Mouse (Mus musculus) embryo, embryonic 11.5 days (tissue): ENCODE data around the gene Gpr179.

Experiments
- DNase-seq: peaks from one replicate; pipeline ENCODE4 v3.0.0-alpha.2; 2012; ENCODE audit warnings: low read depth, low spot score

The Gpr179 gene

DNA sequence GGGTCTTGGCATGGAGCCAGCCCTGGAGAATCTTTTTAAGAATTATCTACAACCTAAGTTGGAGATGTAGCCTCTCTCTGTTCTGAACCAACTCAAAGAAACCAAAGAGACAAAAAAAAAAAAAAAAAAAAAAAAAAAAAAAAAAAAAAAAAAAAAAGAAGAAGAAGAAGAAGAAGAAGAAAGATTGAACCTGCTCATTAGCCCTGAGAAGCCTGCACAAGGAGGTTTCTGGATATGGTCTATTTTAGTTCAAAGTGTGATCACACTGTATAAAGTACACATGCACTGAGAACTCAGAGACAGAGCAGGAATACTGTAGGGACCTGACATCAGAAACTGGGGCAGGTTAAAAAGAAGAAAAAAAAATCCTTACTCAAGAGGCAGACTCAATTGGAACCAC lies 64.2 kb downstream of the Gpr179 start:
- DNase-seq = no peak

DNA sequence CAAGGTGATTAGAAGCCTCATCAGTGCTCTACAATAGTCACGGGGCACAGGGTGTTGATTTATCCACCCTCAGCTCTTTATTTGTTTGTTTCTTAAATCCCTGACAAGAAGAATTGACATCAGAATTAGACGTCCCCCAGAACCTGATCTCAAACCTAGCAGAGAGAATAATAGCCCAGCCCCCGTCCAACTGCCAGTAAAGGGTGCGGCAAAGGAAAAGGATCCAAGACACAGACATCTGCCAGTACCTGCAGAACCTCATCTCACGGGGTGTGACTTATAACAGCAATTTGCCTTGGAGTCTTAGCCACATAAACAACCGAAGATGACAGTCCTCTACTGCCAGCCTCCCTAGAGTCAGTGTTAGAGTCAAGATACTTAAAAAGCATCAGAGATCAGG lies 64.9 kb downstream of the Gpr179 start:
- DNase-seq = no peak

DNA sequence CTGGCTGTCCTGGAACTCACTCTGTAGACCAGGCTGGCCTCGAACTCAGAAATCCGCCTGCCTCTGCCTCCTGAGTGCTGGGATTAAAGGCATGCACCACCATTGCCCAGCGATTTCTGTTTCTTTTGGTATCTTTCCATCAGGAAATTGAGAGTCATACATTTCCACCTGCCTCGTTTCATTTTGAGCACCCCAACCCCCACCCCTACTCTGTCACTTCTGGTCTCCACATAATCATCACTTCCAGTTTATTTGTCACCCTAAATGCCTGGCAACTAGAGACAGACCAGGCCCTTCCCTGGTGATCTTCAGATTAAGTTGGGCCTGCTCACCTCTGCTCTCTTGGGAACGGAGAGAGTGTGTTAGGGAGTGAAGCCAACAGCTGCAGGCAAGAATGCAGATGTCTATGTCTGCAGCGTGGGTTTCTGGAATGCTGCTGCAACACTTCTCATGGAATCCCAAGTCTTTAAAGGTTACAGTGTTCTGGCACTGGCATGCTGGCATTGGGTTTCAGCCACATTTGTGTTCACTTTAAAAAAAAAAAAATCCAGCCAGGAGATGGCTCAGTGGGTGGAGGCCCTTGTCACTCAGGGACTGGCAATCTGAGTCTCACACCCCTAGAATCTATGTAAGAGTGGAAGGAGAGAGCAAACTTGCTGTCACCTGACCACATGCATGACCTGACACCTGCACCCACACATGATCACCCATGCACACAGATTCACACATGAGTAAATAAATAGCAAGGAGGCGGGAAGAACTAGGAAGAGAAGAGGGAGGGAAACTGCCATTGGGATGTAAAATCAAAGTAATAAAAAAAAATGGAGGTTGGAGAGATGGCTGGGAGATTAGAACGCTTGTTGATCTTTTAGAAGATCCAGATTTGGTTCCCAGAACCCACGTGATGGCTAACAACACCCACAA lies 65.8 kb downstream of the Gpr179 start:
- no peak for DNase-seq

DNA sequence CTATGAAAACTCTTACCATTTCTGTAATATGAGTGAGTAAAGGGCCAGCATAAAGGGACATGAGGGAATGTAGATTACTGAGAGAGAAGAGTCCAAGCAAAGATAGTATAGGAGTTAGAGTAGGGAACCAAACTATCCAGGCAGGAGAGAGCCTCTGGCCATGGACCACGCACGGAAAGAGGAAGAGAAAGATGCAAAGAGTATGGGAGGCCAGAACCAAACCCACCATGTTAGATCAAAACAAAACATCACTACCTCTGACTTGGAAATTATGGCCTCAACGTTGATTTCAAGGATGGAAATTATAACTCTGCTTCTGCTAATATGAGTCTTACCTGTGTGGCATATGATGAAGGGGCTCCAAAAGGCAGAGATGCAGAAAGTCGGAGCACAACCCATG lies 67.0 kb downstream of the Gpr179 start:
- DNase-seq = no peak

DNA sequence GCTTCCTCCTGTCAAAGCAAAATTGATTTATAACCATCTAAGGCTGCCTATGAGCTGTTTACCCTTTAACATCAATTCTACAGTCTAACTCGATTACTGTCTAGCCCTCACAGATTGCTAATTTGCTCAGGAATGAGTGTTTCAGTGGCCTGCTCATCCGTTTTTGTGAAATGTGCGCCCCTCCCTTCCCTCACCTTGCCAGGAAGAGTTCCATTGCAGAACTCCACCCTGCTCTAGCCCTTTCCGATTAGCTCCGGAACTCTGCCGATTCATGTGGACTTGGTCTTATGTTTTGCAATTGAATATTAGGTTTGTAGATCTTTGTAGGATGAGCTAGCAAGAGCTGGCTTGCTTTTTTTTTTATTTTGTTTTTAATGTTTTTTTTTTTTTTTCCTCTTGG lies 69.7 kb downstream of the Gpr179 start:
- no peak for DNase-seq
